Mouse (Mus musculus) brain, embryonic 14.5 days (tissue): ENCODE measurements around the gene Cdk5rap3. TPM values are rescaled to one million over a fixed set of nuclear protein-coding genes. Genes with fewer than 3 reads are reported as not detected.

Source experiments
- DNase-seq: peaks from one replicate; pipeline ENCODE4 v3.0.0-alpha.2; 2011; ENCODE audit warnings: low read depth
- CTCF ChIP-seq: fragments of 200-500 bp; IDR thresholded peaks from 2 replicates; pipeline ENCODE4 v1.5.1; 2012; ENCODE audit warnings: inconsistent platforms, mild to moderate bottlenecking, moderate library complexity, borderline replicate concordance; ENCODE audit not compliant: insufficient read depth, insufficient read length; ENCODE audit errors: extremely low read depth
- POLR2A ChIP-seq: fragments of 200-500 bp; IDR thresholded peaks from 2 replicates; pipeline ENCODE4 v1.6.1; 2012; ENCODE audit warnings: mild to moderate bottlenecking, inconsistent platforms, borderline replicate concordance; ENCODE audit not compliant: poor library complexity, insufficient read depth, insufficient read length, severe bottlenecking; ENCODE audit errors: extremely low read depth
- polyA plus RNA-seq: library from polyadenylated mRNA; depleted of rRNA; stranded (reverse); fragments of >200 nt; gene quantifications from 2 replicates; pipeline ENCODE4 v1.2.3, GENCODE M21; 2012

The Cdk5rap3 gene
- polyA plus RNA-seq, 1 experiment: 71.6 TPM

GRCm38 (mm10) chr11:96929766-96930331, 13.6 kb upstream of the Cdk5rap3 start:
- no peak for DNase-seq
- TF ChIP-seq CTCF: no peak
- TF ChIP-seq POLR2A: no peak

GRCm38 (mm10) chr11:96929096-96929765, 12.9 kb upstream of the Cdk5rap3 start:
- no peak for DNase-seq
- TF ChIP-seq CTCF (no peak), POLR2A (no peak)

GRCm38 (mm10) chr11:96928691-96929090, 12.4 kb upstream of the Cdk5rap3 start:
- no peak for TF ChIP-seq CTCF
- TF ChIP-seq POLR2A: no peak
- DNase-seq: no peak

GRCm38 (mm10) chr11:96928088-96928487, 11.8 kb upstream of the Cdk5rap3 start, which contains the start of gene Prr15l:
Gene Prr15l (plus strand): TSS chr11:96928104.
- TF ChIP-seq CTCF (no peak), POLR2A (no peak)
- DNase-seq: no peak

GRCm38 (mm10) chr11:96926587-96926986, 10.3 kb upstream of the Cdk5rap3 start:
- TF ChIP-seq POLR2A: no peak
- no peak for DNase-seq

- TF ChIP-seq POLR2A: no peak
- no peak for TF ChIP-seq CTCF
- no peak for DNase-seq
Observed at GRCm38 (mm10) chr11:96925469-96926148, 9.3 kb upstream of the Cdk5rap3 start.

GRCm38 (mm10) chr11:96924861-96925260, 8.6 kb upstream of the Cdk5rap3 start:
- TF ChIP-seq POLR2A (no peak), CTCF (no peak)
- DNase-seq: no peak

GRCm38 (mm10) chr11:96919003-96919402, 2.7 kb upstream of the Cdk5rap3 start:
- DNase-seq: no peak
- no peak for TF ChIP-seq POLR2A
- no peak for TF ChIP-seq CTCF

GRCm38 (mm10) chr11:96917415-96917814, 1.1 kb upstream of the Cdk5rap3 start:
- DNase-seq: no peak
- no peak for TF ChIP-seq POLR2A
- no peak for TF ChIP-seq CTCF

DNA sequence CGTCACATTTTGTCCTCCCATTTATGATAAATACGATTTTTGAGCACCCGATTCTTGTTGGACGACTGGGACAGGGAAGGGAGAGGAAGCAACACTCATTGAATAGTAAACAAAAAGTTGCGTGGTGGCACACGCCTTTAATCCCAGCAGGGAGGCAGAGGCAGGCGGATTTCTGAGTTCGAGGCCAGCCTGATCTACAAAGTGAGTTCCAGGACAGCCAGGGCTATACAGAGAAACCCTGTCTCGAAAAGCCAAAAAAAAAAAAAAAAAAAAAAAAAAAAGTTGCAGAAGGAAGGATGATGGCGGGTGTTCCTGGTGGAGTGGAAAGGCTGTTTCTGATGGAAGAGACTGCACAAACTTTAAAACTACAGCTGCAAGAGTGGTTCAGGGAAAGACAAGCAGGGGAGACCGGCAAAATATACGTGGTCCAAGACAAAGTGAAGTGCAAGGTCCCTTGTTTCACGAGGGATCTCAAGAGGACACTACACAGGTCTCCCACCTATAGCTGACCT, 645 bp upstream of the Cdk5rap3 start:
- DNase-seq: no peak

DNA sequence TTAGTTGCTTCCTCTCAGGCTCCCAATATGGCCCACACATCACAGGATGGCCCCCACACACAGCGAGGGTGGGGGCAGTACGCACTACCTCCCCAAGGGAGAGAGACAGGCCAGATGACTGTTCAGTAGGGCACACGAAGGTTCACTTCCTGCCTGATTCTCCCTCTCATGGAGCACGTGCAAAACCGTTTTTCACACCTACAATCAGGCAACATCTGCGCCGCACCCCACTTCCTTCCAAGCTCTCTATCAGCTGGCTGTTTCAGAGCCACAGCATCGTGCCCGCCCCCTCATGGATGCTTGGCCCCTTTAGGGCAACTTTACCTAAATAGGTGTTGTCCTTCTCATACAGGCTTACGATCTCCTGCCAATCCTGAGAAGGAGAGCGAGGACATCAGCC, 3.6 kb downstream of the Cdk5rap3 start:
- no peak for TF ChIP-seq POLR2A

More for the DNA sequence above, 645 bp upstream of the Cdk5rap3 start:
- no peak for TF ChIP-seq CTCF
- TF ChIP-seq POLR2A: no peak

More for the DNA sequence above, 3.6 kb downstream of the Cdk5rap3 start:
- no peak for DNase-seq
